Mouse (Mus musculus) embryo, embryonic 10.5 days (tissue): ENCODE data around the gene Mrpl54.
"Not testable (repeated sequence)": the region's sequence is repeated elsewhere in the genome, so short reads cannot be mapped to it uniquely, and the experiment has no call there.

Source experiments
- DNase-seq: peaks from one replicate; pipeline ENCODE4 v3.0.0-alpha.2; 2015; ENCODE audit warnings: low spot score

Mrpl54 gene

GRCm38 (mm10) chr10:81229735-81230437 is 36.8 kb downstream of the Mrpl54 start:
- no peak for DNase-seq

- DNase-seq: not testable (repeated sequence)
These were observed 43.0 kb downstream of the Mrpl54 start for GRCm38 (mm10) chr10:81223731-81224130.

GRCm38 (mm10) chr10:81221402-81222015 is 45.2 kb downstream of the Mrpl54 start:
- DNase-seq: no peak

DNA sequence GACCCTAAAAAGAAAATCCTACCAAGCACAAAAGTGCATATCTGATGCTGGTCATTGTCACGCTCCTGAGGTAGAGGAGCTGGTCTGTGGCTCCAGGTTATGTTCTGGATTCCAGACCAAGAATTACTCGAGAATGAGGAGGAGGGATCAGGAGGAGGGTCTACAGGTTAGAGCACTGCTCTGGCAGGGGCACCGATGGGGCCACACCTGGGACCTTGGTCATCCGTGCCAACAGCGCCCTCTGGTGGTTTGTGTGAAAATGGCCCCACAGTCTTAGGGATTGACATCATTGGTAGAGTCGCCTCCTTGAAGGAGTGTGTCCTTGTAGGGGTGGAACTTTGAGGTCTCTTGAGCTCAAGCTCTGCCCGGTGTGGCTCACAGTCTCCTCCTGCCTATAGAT is 48.8 kb downstream of the Mrpl54 start:
- peak; percentile 65 for DNase-seq

- not testable (repeated sequence) for DNase-seq
These were observed 49.5 kb downstream of the Mrpl54 start for GRCm38 (mm10) chr10:81217267-81217666.

DNA sequence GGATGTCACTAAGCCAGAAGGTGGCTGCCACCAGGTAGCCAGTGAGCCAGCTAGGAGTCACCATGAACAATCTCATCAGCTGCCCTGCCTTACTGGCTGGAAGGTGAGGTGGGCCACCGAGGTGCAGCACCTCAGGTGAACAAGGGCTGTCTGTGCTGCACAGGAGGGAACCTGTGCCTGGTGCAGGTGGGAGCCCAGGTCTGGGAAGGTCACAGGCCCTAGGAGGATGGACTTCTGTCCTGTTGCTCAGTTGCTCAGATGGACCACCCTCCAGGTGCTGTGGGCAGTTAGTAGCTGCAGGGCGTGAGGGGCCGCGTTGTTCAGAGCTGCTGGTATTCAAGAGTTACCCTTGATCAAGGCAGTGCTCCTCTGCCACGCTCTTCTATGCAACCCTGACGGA is 49.9 kb downstream of the Mrpl54 start:
- DNase-seq: no peak

GRCm38 (mm10) chr10:81216260-81216659 is 50.5 kb downstream of the Mrpl54 start:
- DNase-seq: no peak
